Mouse (Mus musculus): Measurements from ENCODE around the gene Ppp1cc.

DNA sequence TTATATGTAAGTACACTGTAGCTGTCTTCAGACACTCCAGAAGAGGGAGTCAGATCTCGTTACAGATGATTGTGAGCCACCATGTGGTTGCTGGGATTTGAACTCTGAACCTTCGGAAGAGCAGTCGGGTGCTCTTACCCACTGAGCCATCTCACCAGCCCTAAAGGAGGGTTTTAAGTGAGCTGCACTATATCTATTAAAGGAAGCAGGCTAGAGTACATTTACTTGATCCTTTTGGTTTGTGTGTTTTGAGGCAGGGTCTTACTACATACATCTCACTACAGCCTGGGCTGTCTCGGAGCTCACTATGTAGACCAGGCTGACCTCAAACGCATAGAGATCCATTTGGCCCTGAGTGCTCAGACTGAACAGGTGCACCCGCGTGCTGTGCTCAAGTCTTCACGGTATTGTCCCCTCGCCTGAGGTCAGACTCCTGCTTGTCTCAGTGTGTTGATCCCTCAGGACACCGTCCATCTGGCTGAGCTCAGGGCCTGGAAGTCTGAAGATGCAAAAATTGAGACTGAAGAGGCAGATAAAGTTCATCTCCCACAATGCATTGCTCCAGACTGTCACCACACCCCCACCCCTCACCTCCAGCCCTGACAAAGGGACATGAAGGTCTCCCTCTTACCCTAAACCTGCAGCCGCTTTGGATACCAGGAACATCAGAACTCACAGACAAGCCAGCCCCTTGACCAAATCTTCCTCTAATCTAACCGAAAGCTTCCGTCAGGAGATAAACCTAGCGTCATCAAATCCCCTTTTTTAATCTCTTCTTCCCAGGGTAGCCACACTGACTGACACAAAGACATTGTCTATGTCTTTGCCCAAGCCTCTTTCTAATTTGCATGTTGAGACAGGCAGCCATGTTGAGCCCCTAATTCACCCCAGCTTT is 23.4 kb upstream of the Ppp1cc start:
- TF ChIP-seq CTCF (IDR thresholded peaks at IDR 0.05) (no peak), EP300 (IDR thresholded peaks at IDR 0.05) (no peak)

Measured in lung, postnatal 0 days (tissue).